Mouse (Mus musculus) neural tube, embryonic 14.5 days (tissue): ENCODE results near the gene Smg9. TPM values are rescaled to one million over a fixed set of nuclear protein-coding genes. Genes with fewer than 3 reads are reported as not detected.
"Not testable (repeated sequence)": the region's sequence is repeated elsewhere in the genome, so short reads cannot be mapped to it uniquely, and the experiment has no call there.

Experiments used
- ATAC-seq: fragments of 200-750 bp; cut with Nextera tagmentation; 2 replicates; pipeline ENCODE4 v1.8.0; 2017; ENCODE audit warnings: low read depth, mild to moderate bottlenecking, moderate TSS enrichment, moderate library complexity
- H3K27ac ChIP-seq: fragments of 300-500 bp; sonication (generic); 2 replicates; pipeline ENCODE4 v1.5.1; 2014; ENCODE audit warnings: low read depth, mild to moderate bottlenecking, control low read depth, low read length, moderate library complexity, mixed read lengths
- H3K27me3 ChIP-seq: fragments of 300-500 bp; sonication (generic); 2 replicates; pipeline ENCODE4 v1.6.1; 2014; ENCODE audit warnings: low read length; ENCODE audit not compliant: control insufficient read depth, insufficient read depth
- H3K36me3 ChIP-seq: fragments of 300-500 bp; sonication (generic); 2 replicates; pipeline ENCODE4 v1.6.1; 2014; ENCODE audit warnings: low read length, mixed read lengths; ENCODE audit not compliant: control insufficient read depth, insufficient read depth
- H3K4me1 ChIP-seq: fragments of 300-500 bp; sonication (generic); 2 replicates; pipeline ENCODE4 v1.6.1; 2014; ENCODE audit warnings: low read length; ENCODE audit not compliant: control insufficient read depth, insufficient read depth
- H3K4me2 ChIP-seq: fragments of 300-500 bp; sonication (generic); 2 replicates; pipeline ENCODE4 v1.6.1; 2014; ENCODE audit warnings: mild to moderate bottlenecking, low read depth, low read length, control low read depth
- H3K4me3 ChIP-seq: fragments of 300-500 bp; sonication (generic); 2 replicates; pipeline ENCODE4 v1.5.1; 2014; ENCODE audit warnings: low read depth, low read length, control low read depth, mixed read lengths
- H3K9ac ChIP-seq: fragments of 300-500 bp; sonication (generic); replicated peaks from 2 replicates; pipeline ENCODE4 v1.6.1; 2014; ENCODE audit warnings: low read depth, mild to moderate bottlenecking, control low read depth, low read length, mixed read lengths
- H3K9me3 ChIP-seq: fragments of 300-500 bp; sonication (generic); 2 replicates; pipeline ENCODE4 v1.6.1; 2016; ENCODE audit warnings: low read length; ENCODE audit not compliant: control insufficient read depth
- WGBS: fragments of 180-500 bp; shearing (Covaris S2); extraction: QIAGEN DNeasy Blood & Tissue Kit; methylation state at CpG from one replicate; pipeline ENCODE4 v1.1.7; 2014; 5-methylcytosine and 5-hydroxymethylcytosine counted together
- polyA plus RNA-seq: library from polyadenylated mRNA; unstranded; fragments of >200 nt; fragmentation: Nextera tagmentation; extraction: Ambion mirVana; gene quantifications from 2 replicates; pipeline ENCODE4 v1.2.1, GENCODE M21; 2014

Smg9 gene
- polyA plus RNA-seq, 1 experiment from 2014 or later = 34.9 TPM

DNA sequence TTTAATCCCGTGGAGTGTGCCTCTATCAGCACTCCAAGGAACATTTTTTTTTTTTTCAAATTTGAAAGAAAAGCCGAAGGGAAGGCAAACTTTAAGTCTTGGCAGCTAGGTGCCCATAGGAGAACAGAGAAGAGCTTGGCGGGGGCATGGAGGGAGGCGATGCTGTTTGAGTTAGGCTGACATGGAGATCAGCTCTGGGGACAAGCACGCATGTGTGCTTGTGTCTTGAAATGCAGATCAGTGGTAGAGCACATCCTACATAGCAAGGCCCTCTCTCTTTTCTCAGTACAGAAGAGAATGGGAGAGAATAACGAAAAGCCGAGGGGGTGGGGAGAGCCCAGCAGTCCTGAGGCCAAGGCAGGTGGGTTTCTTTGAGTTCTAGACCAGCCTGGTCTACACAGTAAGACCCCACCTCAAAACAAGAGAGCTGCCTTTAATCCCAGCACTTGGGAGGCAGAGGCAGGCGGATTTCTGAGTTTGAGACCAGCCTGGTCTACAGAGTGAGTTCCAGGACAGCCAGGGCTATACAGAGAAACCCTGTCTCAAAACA is 980 bp upstream of the Smg9 start:
- H3K36me3 ChIP-seq = no peaks in the 10 kb centered on the region
- no peak overlapping the region for H3K4me2 ChIP-seq
- H3K4me3 ChIP-seq = no peak overlapping the region
- WGBS = 97% methylated on average over 8 of the region's 8 CpGs
- H3K9me3 ChIP-seq = no peaks in the 10 kb centered on the region
- no peaks in the 10 kb centered on the region for H3K27me3 ChIP-seq
- H3K4me1 ChIP-seq = no peaks in the 10 kb centered on the region
- H3K9ac ChIP-seq = no peak overlapping the region
- no peak overlapping the region for H3K27ac ChIP-seq
- no peak for ATAC-seq

DNA sequence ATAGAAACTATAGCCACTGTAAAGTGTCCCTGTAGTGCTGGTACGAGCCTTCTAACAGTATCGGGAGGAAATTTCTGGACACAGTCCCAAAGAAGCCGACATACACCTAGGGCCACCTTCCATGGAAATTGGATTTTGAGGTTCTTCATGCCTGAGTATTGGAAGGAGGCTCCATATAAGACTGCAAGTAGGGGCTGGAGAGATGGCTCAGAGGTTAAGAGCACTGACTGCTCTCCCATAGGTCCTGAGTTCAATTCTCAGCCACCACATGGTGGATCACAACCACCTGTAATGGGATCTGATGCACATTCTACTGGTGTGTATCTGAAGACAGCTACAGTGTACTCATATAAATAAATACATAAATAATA is 648 bp downstream of the Smg9 start:
- H3K9ac ChIP-seq = peak overlapping the region; percentile 55; the same call in 1 of the 2 replicates
- H3K27ac ChIP-seq = peak overlapping the region; percentile 93
- no peaks in the 10 kb centered on the region for H3K27me3 ChIP-seq
- 19% methylated on average over 3 of the region's 3 CpGs for WGBS
- peak overlapping the region; percentile 48 for H3K4me2 ChIP-seq
- no peaks in the 10 kb centered on the region for H3K9me3 ChIP-seq
- no peaks in the 10 kb centered on the region for H3K4me1 ChIP-seq
- no peaks in the 10 kb centered on the region for H3K36me3 ChIP-seq
- peak overlapping the region; percentile 50 for H3K4me3 ChIP-seq
- peak; percentile 22; the same call in 1 of the 2 replicates for ATAC-seq

DNA sequence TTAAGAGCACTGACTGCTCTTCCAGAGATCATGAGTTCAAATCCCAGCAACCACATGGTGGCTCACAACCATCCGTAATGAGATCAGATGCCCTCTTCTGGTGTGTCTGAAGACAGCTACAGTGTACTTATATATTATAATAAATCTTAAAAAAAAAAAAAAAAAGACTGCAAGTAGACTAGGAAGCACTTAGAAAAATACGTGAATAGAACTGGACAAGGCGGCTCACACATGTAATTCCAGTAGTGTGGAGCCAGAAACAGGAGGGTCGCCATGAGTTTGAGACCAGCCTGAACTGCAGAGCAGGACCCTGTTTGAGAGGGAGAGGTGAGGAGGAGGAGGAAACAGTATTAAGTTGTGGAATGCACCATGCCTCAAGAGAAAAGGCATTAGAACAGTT is 1.1 kb downstream of the Smg9 start:
- peak overlapping the region; percentile 50; the same call in 1 of the 2 replicates for H3K4me3 ChIP-seq
- H3K4me2 ChIP-seq = peak overlapping the region; percentile 48
- H3K36me3 ChIP-seq, H3K4me1 ChIP-seq, H3K27ac ChIP-seq, ATAC-seq, H3K9ac ChIP-seq, H3K9me3 ChIP-seq, H3K27me3 ChIP-seq: not testable (repeated sequence)
- 91% methylated on average over 4 of the region's 4 CpGs for WGBS

DNA sequence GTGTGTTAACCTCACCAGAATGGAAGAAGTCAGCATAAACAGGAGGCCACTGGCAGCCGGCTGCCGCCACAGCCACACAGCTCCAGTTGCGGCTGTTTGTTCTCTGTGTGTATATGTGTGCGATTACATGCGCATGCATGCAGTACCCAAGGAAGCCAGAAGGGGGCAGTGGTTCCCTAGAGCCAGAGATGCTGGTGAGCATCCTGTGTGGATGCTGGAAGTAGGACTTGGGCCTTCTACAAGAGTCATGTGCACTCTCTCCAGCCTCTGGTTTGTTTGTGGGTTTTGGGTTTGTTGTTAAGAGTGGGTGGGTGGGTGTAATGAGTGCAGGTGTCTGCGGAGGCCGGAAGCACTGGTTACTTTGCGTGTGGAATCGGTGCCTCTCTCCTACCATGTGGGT is 3.4 kb downstream of the Smg9 start:
- no peak overlapping the region for H3K4me3 ChIP-seq
- H3K36me3 ChIP-seq = no peaks in the 10 kb centered on the region
- over 99% methylated on average over 9 of the region's 9 CpGs for WGBS

DNA sequence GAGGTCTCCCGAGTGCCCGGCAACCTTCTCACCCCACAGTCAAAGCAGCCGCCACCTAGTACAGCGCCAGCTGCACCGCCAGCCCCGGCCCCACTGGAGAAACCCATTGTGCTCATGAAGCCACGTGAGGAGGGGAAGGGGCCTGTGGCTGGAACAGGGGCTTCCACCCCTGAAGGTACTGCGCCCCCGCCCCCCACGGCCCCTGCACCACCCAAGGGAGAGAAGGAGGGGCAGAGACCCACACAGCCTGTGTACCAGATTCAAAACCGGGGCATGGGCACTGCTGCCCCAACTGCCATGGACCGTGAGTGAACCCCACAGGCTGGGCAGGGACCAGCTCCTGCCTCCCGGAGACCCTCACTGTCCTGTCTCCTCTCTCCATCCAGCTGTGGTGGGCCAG is 6.2 kb downstream of the Smg9 start:
- Histone ChIP-seq H3K4me2 (no peak overlapping the region), H3K9me3 (no peaks in the 10 kb centered on the region), H3K4me3 (no peak overlapping the region), H3K27ac (no peak overlapping the region), H3K27me3 (no peaks in the 10 kb centered on the region), H3K9ac (no peak overlapping the region), H3K36me3 (no peaks in the 10 kb centered on the region), H3K4me1 (0 out of 2 replicates have a peak, but pooled peaks cover 3% of the 10 kb centered on the region)
- WGBS = 90% methylated on average over 13 of the region's 13 CpGs
- no peak for ATAC-seq

More for the DNA sequence above, 3.4 kb downstream of the Smg9 start:
- no peaks in the 10 kb centered on the region for H3K9me3 ChIP-seq
- H3K4me1 ChIP-seq = 0 out of 2 replicates have a peak, but pooled peaks cover 3% of the 10 kb centered on the region
- no peak overlapping the region for H3K4me2 ChIP-seq
- H3K9ac ChIP-seq = no peak overlapping the region
- H3K27me3 ChIP-seq = no peaks in the 10 kb centered on the region
- no peak for ATAC-seq
- no peak overlapping the region for H3K27ac ChIP-seq

DNA sequence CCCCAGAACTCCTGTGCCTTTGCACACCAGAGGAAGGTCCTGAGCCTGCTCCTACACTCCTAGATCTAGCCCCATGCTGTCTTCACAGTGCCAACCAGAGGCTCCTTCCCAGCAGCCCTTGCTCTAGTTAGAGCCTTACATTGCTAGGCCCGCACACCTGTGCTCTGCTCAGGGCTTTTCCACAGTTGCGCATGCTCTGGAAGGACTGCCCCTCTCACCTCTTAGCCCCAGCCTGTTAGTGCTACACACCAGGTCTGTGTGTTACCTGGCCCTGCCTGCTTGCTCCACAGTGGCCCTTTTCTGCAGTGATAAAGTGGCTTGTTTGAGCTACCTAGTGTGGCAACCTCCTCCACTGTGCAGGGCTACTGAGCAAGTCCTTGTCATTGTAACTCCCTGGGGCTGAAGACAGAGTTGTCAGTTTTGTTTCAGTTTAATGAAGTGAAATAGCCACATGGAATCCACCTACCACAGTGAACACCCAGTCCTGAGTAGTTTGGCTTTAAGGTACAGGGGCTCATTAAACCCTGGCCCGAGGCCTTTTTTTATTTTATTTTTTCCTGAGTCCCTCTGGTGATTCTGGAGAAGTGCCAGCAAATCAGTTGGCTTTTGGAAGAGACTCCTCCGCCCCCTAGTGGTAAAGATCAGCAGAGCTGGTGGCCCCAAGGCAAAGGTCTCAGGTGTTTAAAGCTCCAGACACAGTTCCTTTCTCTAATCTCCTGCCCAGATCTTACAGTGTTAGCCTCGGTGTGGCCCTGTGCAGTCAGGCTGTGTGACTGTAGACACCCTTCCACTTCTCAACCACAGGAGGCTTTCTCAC is 7.3 kb downstream of the Smg9 start:
- Histone ChIP-seq H3K27ac (no peak overlapping the region), H3K9ac (no peak overlapping the region), H3K9me3 (no peaks in the 10 kb centered on the region), H3K27me3 (no peaks in the 10 kb centered on the region), H3K36me3 (no peaks in the 10 kb centered on the region), H3K4me1 (0 out of 2 replicates have a peak, but pooled peaks cover 3% of the 10 kb centered on the region), H3K4me2 (no peak overlapping the region), H3K4me3 (no peak overlapping the region)
- WGBS = 42% methylated on average over 5 of the region's 5 CpGs
- ATAC-seq = peak; percentile 39; the same call in 1 of the 2 replicates

DNA sequence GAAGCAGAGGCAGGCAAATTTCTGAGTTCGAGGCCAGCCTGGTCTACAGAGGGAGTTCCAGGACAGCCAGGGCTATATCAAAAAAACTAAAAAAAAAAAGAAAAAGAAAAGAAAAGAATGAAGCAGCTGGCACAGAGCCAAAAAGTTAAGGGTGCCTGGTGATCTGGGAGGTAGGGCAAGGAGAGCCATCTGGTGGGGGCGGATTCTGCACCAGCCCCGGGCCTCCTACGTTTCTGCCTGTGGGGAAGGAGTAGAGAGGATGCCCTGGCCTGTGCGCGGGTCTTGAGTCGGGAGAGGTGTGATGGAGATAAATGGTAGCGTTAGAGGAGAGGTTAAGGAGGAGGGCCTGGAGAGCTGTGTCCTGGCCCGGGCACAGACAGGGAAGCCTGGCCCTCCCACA is 8.8 kb downstream of the Smg9 start:
- Histone ChIP-seq H3K9ac (no peak overlapping the region), H3K36me3 (no peaks in the 10 kb centered on the region), H3K9me3 (no peaks in the 10 kb centered on the region), H3K4me3 (no peak overlapping the region), H3K27ac (no peak overlapping the region), H3K4me1 (0 out of 2 replicates have a peak, but pooled peaks cover 3% of the 10 kb centered on the region), H3K27me3 (no peaks in the 10 kb centered on the region), H3K4me2 (no peak overlapping the region)
- no peak for ATAC-seq
- WGBS = 88% methylated on average over 9 of the region's 9 CpGs

DNA sequence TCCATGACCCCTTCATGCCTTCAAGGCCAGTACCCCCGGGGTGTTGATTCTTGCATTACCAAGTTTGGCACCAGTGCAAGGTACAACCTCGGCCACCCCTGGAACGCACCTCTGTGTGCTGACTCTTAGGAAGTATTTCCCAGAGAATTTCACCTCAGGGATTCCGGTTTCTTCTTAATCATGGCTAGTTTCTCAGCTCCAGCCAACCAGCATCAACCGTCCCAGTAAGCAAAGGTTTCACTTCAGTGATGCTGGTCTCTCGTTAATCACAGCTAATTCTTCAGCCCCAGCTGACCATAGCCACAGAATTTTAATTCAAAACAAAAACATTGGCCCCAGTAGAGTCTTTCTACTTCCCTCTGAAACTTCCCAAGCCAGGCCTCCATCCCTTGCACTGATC is 10.7 kb downstream of the Smg9 start:
- H3K4me1 ChIP-seq = 0 out of 2 replicates have a peak, but pooled peaks cover 3% of the 10 kb centered on the region
- no peak overlapping the region for H3K9ac ChIP-seq
- H3K9me3 ChIP-seq = no peaks in the 10 kb centered on the region
- no peak overlapping the region for H3K27ac ChIP-seq
- no peak for ATAC-seq
- H3K27me3 ChIP-seq = no peaks in the 10 kb centered on the region
- H3K4me3 ChIP-seq = no peak overlapping the region
- H3K36me3 ChIP-seq = peaks cover 3% of the 10 kb centered on the region; the same call in 1 of the 2 replicates
- WGBS = 94% methylated on average over 6 of the region's 6 CpGs
- H3K4me2 ChIP-seq = no peak overlapping the region

DNA sequence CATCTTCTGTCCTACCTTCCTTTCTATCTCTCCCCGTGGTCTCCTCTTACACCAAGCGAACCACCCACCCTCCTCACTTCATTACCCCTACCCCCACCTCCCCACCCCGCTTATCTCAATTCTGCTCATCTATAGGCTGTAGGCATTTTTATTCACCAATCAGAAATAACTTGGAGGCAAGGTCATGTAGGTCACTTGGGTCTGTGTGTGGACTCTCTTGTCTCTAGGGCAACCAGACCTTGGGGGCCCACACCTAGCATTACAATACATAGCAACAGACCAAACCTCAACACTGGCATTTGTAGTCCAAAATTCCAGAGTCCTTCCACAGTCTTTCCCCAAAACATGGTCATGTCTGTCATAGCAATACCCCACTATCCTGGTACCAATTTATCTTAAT is 11.4 kb downstream of the Smg9 start:
- no peak overlapping the region for H3K4me3 ChIP-seq
- no peaks in the 10 kb centered on the region for H3K27me3 ChIP-seq
- H3K9ac ChIP-seq = no peak overlapping the region
- WGBS = 89% methylated on average over 3 of the region's 3 CpGs
- H3K36me3 ChIP-seq = peaks cover 6% of the 10 kb centered on the region; the same call in 1 of the 2 replicates
- no peaks in the 10 kb centered on the region for H3K9me3 ChIP-seq
- 0 out of 2 replicates have a peak, but pooled peaks cover 3% of the 10 kb centered on the region for H3K4me1 ChIP-seq
- no peak overlapping the region for H3K27ac ChIP-seq
- no peak for ATAC-seq
- H3K4me2 ChIP-seq = no peak overlapping the region
